Mouse (Mus musculus): Measurements from ENCODE around the gene Cyp3a41b. TPM values are rescaled to one million over a fixed set of nuclear protein-coding genes. Genes with fewer than 3 reads are reported as not detected.

The Cyp3a41b gene
- not detected for polyA plus RNA-seq (2014; fragmentation: Illumina TruSeq; extraction: RNeasy Lipid Tissue Mini Kit (QIAGEN cat#74804); ENCODE audit: low read depth, low replicate concordance)

GRCm38 (mm10) chr5:145584630-145585029 lies at the start of gene Cyp3a41b:
Gene Cyp3a41b, minus strand, starts transcription at chr5:145584730.

Other genes starting within 250 kb of the Cyp3a41b start
- gene Cyp3a57, start 239.5 kb downstream of the Cyp3a41b start, polyA plus RNA-seq (2014; fragmentation: Illumina TruSeq; extraction: RNeasy Lipid Tissue Mini Kit (QIAGEN cat#74804); ENCODE audit: low read depth, low replicate concordance), result not detected
- not detected for gene Cyp3a16, start 115.0 kb downstream of the Cyp3a41b start, polyA plus RNA-seq (2014; fragmentation: Illumina TruSeq; extraction: RNeasy Lipid Tissue Mini Kit (QIAGEN cat#74804); ENCODE audit: low read depth, low replicate concordance)
- 0.20 TPM for gene Cyp3a41a, start 135.4 kb upstream of the Cyp3a41b start, polyA plus RNA-seq (2014; fragmentation: Illumina TruSeq; extraction: RNeasy Lipid Tissue Mini Kit (QIAGEN cat#74804); ENCODE audit: low read depth, low replicate concordance)
- not detected for gene Cyp3a44, start 221.1 kb upstream of the Cyp3a41b start, polyA plus RNA-seq (2014; fragmentation: Illumina TruSeq; extraction: RNeasy Lipid Tissue Mini Kit (QIAGEN cat#74804); ENCODE audit: low read depth, low replicate concordance)